Mouse (Mus musculus): ENCODE measurements around the gene Iars. TPM values are rescaled to one million over a fixed set of nuclear protein-coding genes. Genes with fewer than 3 reads are reported as not detected.

Iars gene
- polyA plus RNA-seq, 1 experiment, result 11.5 TPM

- Histone ChIP-seq H3K36me3 (ENCODE audit: control insufficient read depth, insufficient read depth, low read length) (peaks cover 10% of the 10 kb centered on the region; the same call in 1 of the 2 replicates), H3K4me3 (ENCODE audit: extremely low read depth, insufficient read depth, insufficient read length) (no peak overlapping the region), H3K27me3 (ENCODE audit: control insufficient read depth, insufficient read depth, low read length) (no peaks in the 10 kb centered on the region), H3K4me1 (ENCODE audit: control insufficient read depth, insufficient read depth, insufficient read length) (peaks cover 2% of the 10 kb centered on the region; the same call in 1 of the 2 replicates), H3K27ac (ENCODE audit: insufficient read depth, low read length) (no peak overlapping the region)
- DNase-seq (ENCODE audit: low read depth in 1 of 2, low spot score in 2 of 2), result no peak
- TF ChIP-seq CTCF (IDR thresholded peaks at IDR 0.05; ENCODE audit: extremely low read depth, insufficient read depth, insufficient read length, insufficient replicate concordance) (no peak), POLR2A (IDR thresholded peaks at IDR 0.05; ENCODE audit: low read depth, low read length) (no peak)
- WGBS, result 76% methylated on average over 4 of the region's 4 CpGs
These were observed 2.4 kb downstream of the Iars start for GRCm38 (mm10) chr13:49684266-49684665.

- Histone ChIP-seq H3K27ac (ENCODE audit: insufficient read depth, low read length) (no peak overlapping the region), H3K27me3 (ENCODE audit: control insufficient read depth, insufficient read depth, low read length) (no peaks in the 10 kb centered on the region), H3K4me3 (ENCODE audit: extremely low read depth, insufficient read depth, insufficient read length) (no peak overlapping the region), H3K36me3 (ENCODE audit: control insufficient read depth, insufficient read depth, low read length) (peaks cover 28% of the 10 kb centered on the region), H3K4me1 (ENCODE audit: control insufficient read depth, insufficient read depth, insufficient read length) (no peaks in the 10 kb centered on the region)
- no peak for DNase-seq (ENCODE audit: low read depth in 1 of 2, low spot score in 2 of 2)
- TF ChIP-seq POLR2A (IDR thresholded peaks at IDR 0.05; ENCODE audit: low read depth, low read length) (no peak), CTCF (IDR thresholded peaks at IDR 0.05; ENCODE audit: extremely low read depth, insufficient read depth, insufficient read length, insufficient replicate concordance) (no peak)
- 97% methylated on average over 5 of the region's 5 CpGs for WGBS
These were observed 9.2 kb downstream of the Iars start for GRCm38 (mm10) chr13:49691056-49691455.

- Histone ChIP-seq H3K27me3 (ENCODE audit: control insufficient read depth, insufficient read depth, low read length) (no peaks in the 10 kb centered on the region), H3K4me1 (ENCODE audit: control insufficient read depth, insufficient read depth, insufficient read length) (no peaks in the 10 kb centered on the region), H3K27ac (ENCODE audit: insufficient read depth, low read length) (no peak overlapping the region), H3K4me3 (ENCODE audit: extremely low read depth, insufficient read depth, insufficient read length) (no peak overlapping the region), H3K36me3 (ENCODE audit: control insufficient read depth, insufficient read depth, low read length) (peaks cover 19% of the 10 kb centered on the region)
- TF ChIP-seq POLR2A (IDR thresholded peaks at IDR 0.05; ENCODE audit: low read depth, low read length), result no peak
- TF ChIP-seq CTCF (IDR thresholded peaks at IDR 0.05; ENCODE audit: extremely low read depth, insufficient read depth, insufficient read length, insufficient replicate concordance), result no peak
- DNase-seq (ENCODE audit: low read depth in 1 of 2, low spot score in 2 of 2), result no peak
- WGBS, result 95% methylated on average over 11 of the region's 11 CpGs
These were observed 21.4 kb downstream of the Iars start for GRCm38 (mm10) chr13:49703216-49703779.

GRCm38 (mm10) chr13:49706032-49706690, 24.3 kb downstream of the Iars start:
- no peaks in the 10 kb centered on the region for H3K27me3 ChIP-seq (ENCODE audit: control insufficient read depth, insufficient read depth, low read length)
- WGBS, result 97% methylated on average over 3 of the region's 3 CpGs
- no peak for DNase-seq (ENCODE audit: low read depth in 1 of 2, low spot score in 2 of 2)
- TF ChIP-seq CTCF (IDR thresholded peaks at IDR 0.05; ENCODE audit: extremely low read depth, insufficient read depth, insufficient read length, insufficient replicate concordance), result no peak
- TF ChIP-seq POLR2A (IDR thresholded peaks at IDR 0.05; ENCODE audit: low read depth, low read length), result no peak
- no peak overlapping the region for H3K27ac ChIP-seq (ENCODE audit: insufficient read depth, low read length)
- H3K4me3 ChIP-seq (ENCODE audit: extremely low read depth, insufficient read depth, insufficient read length), result no peak overlapping the region
- no peaks in the 10 kb centered on the region for H3K4me1 ChIP-seq (ENCODE audit: control insufficient read depth, insufficient read depth, insufficient read length)
- peaks cover 33% of the 10 kb centered on the region for H3K36me3 ChIP-seq (ENCODE audit: control insufficient read depth, insufficient read depth, low read length)

GRCm38 (mm10) chr13:49708311-49708710, 26.4 kb downstream of the Iars start:
- DNase-seq (ENCODE audit: low read depth in 1 of 2, low spot score in 2 of 2), result no peak
- TF ChIP-seq CTCF (IDR thresholded peaks at IDR 0.05; ENCODE audit: extremely low read depth, insufficient read depth, insufficient read length, insufficient replicate concordance), result no peak
- peaks cover 36% of the 10 kb centered on the region for H3K36me3 ChIP-seq (ENCODE audit: control insufficient read depth, insufficient read depth, low read length)

GRCm38 (mm10) chr13:49712047-49712721, 30.3 kb downstream of the Iars start:
- H3K27me3 ChIP-seq (ENCODE audit: control insufficient read depth, insufficient read depth, low read length), result no peaks in the 10 kb centered on the region
- WGBS, result 96% methylated on average over 12 of the region's 12 CpGs
- DNase-seq (ENCODE audit: low read depth in 1 of 2, low spot score in 2 of 2), result no peak
- no peaks in the 10 kb centered on the region for H3K4me1 ChIP-seq (ENCODE audit: control insufficient read depth, insufficient read depth, insufficient read length)
- peaks cover 43% of the 10 kb centered on the region for H3K36me3 ChIP-seq (ENCODE audit: control insufficient read depth, insufficient read depth, low read length)
- no peak overlapping the region for H3K27ac ChIP-seq (ENCODE audit: insufficient read depth, low read length)
- no peak overlapping the region for H3K4me3 ChIP-seq (ENCODE audit: extremely low read depth, insufficient read depth, insufficient read length)
- TF ChIP-seq CTCF (IDR thresholded peaks at IDR 0.05; ENCODE audit: extremely low read depth, insufficient read depth, insufficient read length, insufficient replicate concordance) (no peak), POLR2A (IDR thresholded peaks at IDR 0.05; ENCODE audit: low read depth, low read length) (no peak)

More at GRCm38 (mm10) chr13:49708311-49708710, 26.4 kb downstream of the Iars start:
- H3K27me3 ChIP-seq (ENCODE audit: control insufficient read depth, insufficient read depth, low read length), result no peaks in the 10 kb centered on the region
- 94% methylated on average over 8 of the region's 8 CpGs for WGBS
- no peak overlapping the region for H3K27ac ChIP-seq (ENCODE audit: insufficient read depth, low read length)
- H3K4me1 ChIP-seq (ENCODE audit: control insufficient read depth, insufficient read depth, insufficient read length), result no peaks in the 10 kb centered on the region
- H3K4me3 ChIP-seq (ENCODE audit: extremely low read depth, insufficient read depth, insufficient read length), result no peak overlapping the region
